In genomic region chr16:34591934-34592333, GRCm38 (mm10) we compare ENCODE assay signal across 43 mouse cellular contexts. TPM values are rescaled to one million over a fixed set of nuclear protein-coding genes. Genes with fewer than 3 reads are reported as not detected.
"Had no signal": no experiment of that assay in that cellular context is flagged by ENCODE, and none has a peak within 500 bp of the region (broad histone marks: within the 10 kb centered on the region; RNA-seq: fewer than 3 reads in every experiment).

No protein-coding gene starts in this region.

- H3K4me2 ChIP-seq: limb, embryonic 12.5 days; limb, embryonic 13.5 days; limb, embryonic 15.5 days; liver, embryonic 11.5 days; liver, embryonic 12.5 days; liver, embryonic 13.5 days; liver, embryonic 15.5 days; lung, embryonic 14.5 days; lung, embryonic 15.5 days; midbrain, embryonic 12.5 days; midbrain, embryonic 13.5 days; midbrain, embryonic 15.5 days; neural tube, embryonic 12.5 days had no signal

- H3K36me3 ChIP-seq: limb, embryonic 10.5 days; limb, embryonic 12.5 days; limb, embryonic 13.5 days; limb, embryonic 15.5 days; liver, embryonic 12.5 days; liver, embryonic 13.5 days; liver, embryonic 15.5 days; lung, embryonic 15.5 days; midbrain, embryonic 10.5 days; midbrain, embryonic 12.5 days; midbrain, embryonic 13.5 days; midbrain, embryonic 15.5 days; neural tube, embryonic 12.5 days had no signal

- H3K27me3 ChIP-seq: limb, embryonic 12.5 days; limb, embryonic 13.5 days; limb, embryonic 15.5 days; liver, embryonic 12.5 days; liver, embryonic 13.5 days; liver, embryonic 15.5 days; lung, embryonic 15.5 days; midbrain, embryonic 13.5 days; midbrain, embryonic 15.5 days; neural tube, embryonic 12.5 days had no signal

- ATAC-seq: liver, embryonic 12.5 days; liver, postnatal 0 days; lung, postnatal 0 days; midbrain, embryonic 13.5 days; midbrain, embryonic 15.5 days; midbrain, embryonic 16.5 days had no signal

- H3K4me1 ChIP-seq: limb, embryonic 13.5 days; limb, embryonic 15.5 days; liver, embryonic 12.5 days; liver, embryonic 13.5 days; liver, embryonic 15.5 days; midbrain, embryonic 15.5 days; neural tube, embryonic 12.5 days had no signal

- H3K9me3 ChIP-seq: limb, embryonic 10.5 days; limb, embryonic 12.5 days; limb, embryonic 13.5 days; limb, embryonic 15.5 days; liver, embryonic 12.5 days; liver, embryonic 13.5 days; liver, embryonic 15.5 days; lung, embryonic 15.5 days; megakaryocyte, embryonic 14.5 days; midbrain, embryonic 10.5 days; midbrain, embryonic 12.5 days; midbrain, embryonic 13.5 days; midbrain, embryonic 15.5 days; neural tube, embryonic 12.5 days had no signal

- H3K9ac ChIP-seq: limb, embryonic 12.5 days; limb, embryonic 13.5 days; limb, embryonic 15.5 days; liver, embryonic 12.5 days; liver, embryonic 13.5 days; liver, embryonic 14.5 days; liver, embryonic 15.5 days; liver, postnatal 0 days; lung, embryonic 14.5 days; lung, embryonic 15.5 days; midbrain, embryonic 12.5 days; midbrain, embryonic 13.5 days; midbrain, embryonic 15.5 days; neural tube, embryonic 12.5 days had no signal

- DNase-seq: left cerebral cortex, postnatal 4 days; liver; liver, embryonic 13.5 days; liver, postnatal 0 days; lung, adult 18-20 months; lung, adult 2 months; lung, postnatal 10 days; lung, postnatal 14 days; lung, postnatal 36 days; lung, postnatal 4 days; midbrain, embryonic 14.5 days had no signal

- H3K4me3 ChIP-seq: left cerebral cortex, adult 2 months; limb, embryonic 10.5 days; limb, embryonic 12.5 days; limb, embryonic 13.5 days; limb, embryonic 15.5 days; liver, embryonic 12.5 days; liver, embryonic 13.5 days; liver, embryonic 15.5 days; lung, embryonic 15.5 days; megakaryocyte, embryonic 14.5 days; midbrain, embryonic 10.5 days; midbrain, embryonic 12.5 days; midbrain, embryonic 13.5 days; midbrain, embryonic 15.5 days; myocyte; neural tube, embryonic 12.5 days had no signal

- H3K27ac ChIP-seq: left cerebral cortex, adult 2 months; limb, embryonic 10.5 days; limb, embryonic 12.5 days; limb, embryonic 13.5 days; limb, embryonic 15.5 days; liver, embryonic 12.5 days; liver, embryonic 13.5 days; liver, embryonic 14.5 days; liver, embryonic 15.5 days; lung, embryonic 15.5 days; macrophage; midbrain, embryonic 10.5 days; midbrain, embryonic 12.5 days; midbrain, embryonic 13.5 days; midbrain, embryonic 15.5 days; neural tube, embryonic 12.5 days had no signal

RNA-seq across cellular contexts. Expression of gene Ropn1, which starts 57.8 kb away (rescaled TPM):
- total RNA-seq: left cerebral cortex, adult 2 months; left cerebral cortex, adult 8-10 months; left cerebral cortex, postnatal 4 days; liver, adult 2 months; megakaryocyte progenitor cell, adult 5-6 weeks; megakaryocyte, adult 5-6 weeks; megakaryocyte-erythroid progenitor cell, adult 5-6 weeks; monocyte, adult 5-6 weeks had no signal
- polyA plus RNA-seq: limb, embryonic 10.5 days; limb, embryonic 11.5 days; limb, embryonic 13.5 days; limb, embryonic 14.5 days; limb, embryonic 15.5 days; liver, adult 2 months; liver, embryonic 11.5 days; liver, embryonic 12.5 days; liver, embryonic 13.5 days; liver, embryonic 14.5 days; liver, embryonic 15.5 days; liver, embryonic 16.5 days; liver, postnatal 0 days; lung, adult 2 months; lung, embryonic 14.5 days; lung, embryonic 15.5 days; lung, embryonic 16.5 days; lung, postnatal 0 days; macrophage; midbrain, embryonic 10.5 days; midbrain, embryonic 12.5 days; midbrain, embryonic 13.5 days; midbrain, embryonic 14.5 days; midbrain, embryonic 15.5 days; midbrain, embryonic 16.5 days; myocyte; neural tube, embryonic 11.5 days; neural tube, embryonic 12.5 days had no signal
